Mouse (Mus musculus) C2C12 (cell line): ENCODE results near the gene Olfm4. TPM values are rescaled to one million over a fixed set of nuclear protein-coding genes. Genes with fewer than 3 reads are reported as not detected.

Experiments
- H3K27me3 ChIP-seq: one replicate; pipeline ENCODE4 v1.6.1; 2011; ENCODE audit not compliant: control insufficient read depth, insufficient read depth, insufficient read length
- H3K36me3 ChIP-seq: one replicate; pipeline ENCODE4 v1.6.1; 2011; ENCODE audit not compliant: control insufficient read depth, insufficient read depth
- H3K4me3 ChIP-seq: one replicate; pipeline ENCODE4 v1.5.1; 2011; ENCODE audit warnings: mild to moderate bottlenecking, control low read depth; ENCODE audit not compliant: poor library complexity, insufficient read depth, severe bottlenecking
- H3K79me2 ChIP-seq: one replicate; pipeline ENCODE4 v1.6.1; 2011; ENCODE audit not compliant: control insufficient read depth, insufficient read depth
- H3K79me3 ChIP-seq: one replicate; pipeline ENCODE4 v1.6.1; 2011; ENCODE audit warnings: low read depth, control low read depth
- H3ac ChIP-seq: one replicate; pipeline ENCODE3; 2011; ENCODE audit warnings: low read depth; ENCODE audit not compliant: control insufficient read depth, insufficient read length
- CEBPB ChIP-seq: IDR thresholded peaks from one replicate; pipeline ENCODE4 v1.6.1; 2011; ENCODE audit warnings: low read depth, mild to moderate bottlenecking, control low read depth, moderate library complexity
- CTCF ChIP-seq: IDR thresholded peaks from one replicate; pipeline ENCODE4 v1.5.1; 2011; ENCODE audit not compliant: control insufficient read depth, insufficient read depth, insufficient read length
- FOSL1 ChIP-seq: IDR thresholded peaks from one replicate; pipeline ENCODE4 v1.8.0; 2011; ENCODE audit warnings: mild to moderate bottlenecking, low read length; ENCODE audit not compliant: poor library complexity, insufficient read depth, severe bottlenecking
- MAX ChIP-seq: IDR thresholded peaks from one replicate; pipeline ENCODE4 v1.6.1; 2011; ENCODE audit warnings: mild to moderate bottlenecking, control low read depth
- MYOD1 ChIP-seq: IDR thresholded peaks from one replicate; pipeline ENCODE4 v1.6.1; 2011; ENCODE audit warnings: low read depth; ENCODE audit not compliant: control insufficient read depth, insufficient read length
- MYOG ChIP-seq: IDR thresholded peaks from one replicate; pipeline ENCODE4 v1.6.1; 2011; ENCODE audit not compliant: control insufficient read depth, insufficient read length; ENCODE audit errors: extremely low read depth
- USF1 ChIP-seq: IDR thresholded peaks from one replicate; pipeline ENCODE4 v1.6.1; 2011; ENCODE audit warnings: low read depth, mild to moderate bottlenecking, control low read depth, moderate library complexity
- long read RNA-seq, 2 experiments: library from polyadenylated mRNA; unstranded; transcript quantifications; one replicate each; pipeline ENCODE4 v2.0.0; 2019 to 2020
- polyA plus RNA-seq: library from polyadenylated mRNA; unstranded; fragments of >200 nt; fragmentation: generic; extraction: Trizol; gene quantifications from one replicate; pipeline ENCODE4 v1.2.1, GENCODE M21; 2012; ENCODE audit warnings: missing spikeins

Gene Olfm4
- not detected for polyA plus RNA-seq
- long read RNA-seq, experiment 1 = 0 reads
- long read RNA-seq, experiment 2 = 0 reads

DNA sequence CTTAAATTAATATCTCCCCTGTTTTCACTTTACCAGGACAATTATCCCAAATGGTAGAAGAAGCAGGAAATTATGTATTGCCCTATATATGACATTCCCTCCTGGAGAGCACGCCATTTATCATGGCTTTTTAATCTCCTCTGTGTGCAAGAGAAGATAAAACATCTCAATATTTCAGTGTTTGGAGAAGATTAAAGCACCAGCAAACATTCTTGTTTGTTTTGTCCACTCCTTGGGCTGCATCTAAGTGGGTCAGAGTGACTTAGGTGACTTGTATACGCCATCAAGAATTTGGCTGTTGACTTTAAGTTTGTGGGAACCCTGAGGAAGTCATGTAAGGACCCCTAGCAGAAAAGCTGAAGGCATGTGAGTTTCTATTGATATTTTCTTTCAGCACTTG, at the start of gene Olfm4:
Olfm4 (plus strand) TSS at position 301 of the 400 bp plus-strand sequence.
- Histone ChIP-seq H3K79me2 (no peaks in the 10 kb centered on the region), H3K36me3 (no peaks in the 10 kb centered on the region), H3K4me3 (no peak within 1 kb of the TSS), H3ac (no peak within 1 kb of the TSS), H3K27me3 (no peaks in the 10 kb centered on the region), H3K79me3 (no peaks in the 10 kb centered on the region)
- TF ChIP-seq CEBPB (no peak), CTCF (no peak), USF1 (no peak), MAX (no peak), FOSL1 (no peak), MYOG (no peak), MYOD1 (no peak)

DNA sequence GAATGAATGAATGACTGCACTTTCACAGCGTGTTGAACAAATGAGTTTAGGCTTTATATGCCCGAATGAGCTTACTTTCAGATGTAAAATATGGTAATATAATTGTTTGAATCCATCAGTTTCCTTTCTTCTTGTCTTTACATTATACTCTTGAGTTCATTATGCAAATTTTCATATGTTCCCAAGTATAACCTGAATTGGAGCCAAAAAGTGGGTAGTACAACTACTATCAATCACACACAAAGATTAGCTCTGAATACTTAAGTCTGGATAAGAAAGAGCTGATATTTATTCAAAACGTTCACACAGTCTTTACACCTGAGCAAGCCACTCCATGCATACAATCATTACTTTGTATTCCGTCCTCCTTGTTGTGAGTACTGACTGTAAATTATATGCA, 49.5 kb upstream of the Olfm4 start:
- Histone ChIP-seq H3ac (no peak overlapping the region), H3K79me3 (no peaks in the 10 kb centered on the region), H3K36me3 (no peaks in the 10 kb centered on the region), H3K79me2 (no peaks in the 10 kb centered on the region), H3K4me3 (no peak overlapping the region), H3K27me3 (no peaks in the 10 kb centered on the region)
- TF ChIP-seq USF1 (no peak), FOSL1 (no peak), CEBPB (no peak), MAX (no peak), CTCF (no peak), MYOD1 (no peak), MYOG (no peak)

GRCm38 (mm10) chr14:79936879-79937468, 46.9 kb upstream of the Olfm4 start:
- Histone ChIP-seq H3K79me3 (no peaks in the 10 kb centered on the region), H3K79me2 (no peaks in the 10 kb centered on the region), H3ac (no peak overlapping the region), H3K36me3 (no peaks in the 10 kb centered on the region), H3K4me3 (no peak overlapping the region), H3K27me3 (no peaks in the 10 kb centered on the region)
- no peak for TF ChIP-seq USF1
- TF ChIP-seq CEBPB = no peak
- no peak for TF ChIP-seq MYOD1
- TF ChIP-seq MYOG = no peak
- TF ChIP-seq FOSL1 = no peak

GRCm38 (mm10) chr14:79945876-79946275, 38.0 kb upstream of the Olfm4 start:
- TF ChIP-seq CEBPB (no peak), CTCF (no peak), MYOD1 (no peak), FOSL1 (no peak), MYOG (no peak), MAX (no peak), USF1 (no peak)
- Histone ChIP-seq H3K27me3 (no peaks in the 10 kb centered on the region), H3K79me3 (no peaks in the 10 kb centered on the region), H3K79me2 (no peaks in the 10 kb centered on the region), H3K4me3 (no peak overlapping the region), H3K36me3 (no peaks in the 10 kb centered on the region), H3ac (no peak overlapping the region)

GRCm38 (mm10) chr14:79955678-79956077, 28.2 kb upstream of the Olfm4 start:
- TF ChIP-seq USF1 (no peak), MYOD1 (no peak), CEBPB (no peak), CTCF (no peak), MYOG (no peak), MAX (no peak), FOSL1 (no peak)

More at GRCm38 (mm10) chr14:79955678-79956077, 28.2 kb upstream of the Olfm4 start:
- Histone ChIP-seq H3K79me3 (no peaks in the 10 kb centered on the region), H3K27me3 (no peaks in the 10 kb centered on the region), H3K4me3 (no peak overlapping the region), H3K79me2 (no peaks in the 10 kb centered on the region), H3ac (no peak overlapping the region), H3K36me3 (no peaks in the 10 kb centered on the region)
